Mouse (Mus musculus) embryonic facial prominence, embryonic 13.5 days (tissue): ENCODE data around the gene Ift52. TPM values are rescaled to one million over a fixed set of nuclear protein-coding genes. Genes with fewer than 3 reads are reported as not detected.
A peak's percentile ranks its signal among the peaks of the same experiment; 100 is the strongest.

Experiments used
- ATAC-seq: fragments of 200-750 bp; cut with Nextera tagmentation; 2 replicates; pipeline ENCODE4 v1.8.0; 2017; ENCODE audit warnings: low read depth; ENCODE audit not compliant: insufficient number of reproducible peaks, insufficient read depth, low FRiP score, low TSS enrichment
- H3K27ac ChIP-seq: fragments of 300-500 bp; sonication (generic); 2 replicates; pipeline ENCODE4 v1.5.1; 2015; ENCODE audit warnings: moderate library complexity, mild to moderate bottlenecking, inconsistent platforms
- H3K27me3 ChIP-seq: fragments of 300-500 bp; sonication (generic); 2 replicates; pipeline ENCODE4 v1.6.1; 2015; ENCODE audit warnings: mild to moderate bottlenecking, inconsistent platforms
- H3K36me3 ChIP-seq: fragments of 300-500 bp; sonication (generic); 2 replicates; pipeline ENCODE4 v1.6.1; 2015; ENCODE audit warnings: mild to moderate bottlenecking, inconsistent platforms
- H3K4me1 ChIP-seq: fragments of 300-500 bp; sonication (generic); 2 replicates; pipeline ENCODE4 v1.6.1; 2015; ENCODE audit warnings: inconsistent platforms
- H3K4me2 ChIP-seq: fragments of 300-500 bp; sonication (generic); 2 replicates; pipeline ENCODE4 v1.6.1; 2015; ENCODE audit warnings: moderate library complexity, mild to moderate bottlenecking, inconsistent platforms
- H3K4me3 ChIP-seq: fragments of 300-500 bp; sonication (generic); 2 replicates; pipeline ENCODE4 v1.5.1; 2015; ENCODE audit warnings: mild to moderate bottlenecking, inconsistent platforms
- H3K9ac ChIP-seq: fragments of 300-500 bp; sonication (generic); 2 replicates; pipeline ENCODE4 v1.6.1; 2015; ENCODE audit warnings: mild to moderate bottlenecking, inconsistent platforms
- H3K9me3 ChIP-seq: fragments of 300-500 bp; sonication (generic); 2 replicates; pipeline ENCODE4 v1.6.1; 2016; ENCODE audit warnings: inconsistent platforms
- WGBS: fragments of 180-500 bp; shearing (Covaris S2); methylation state at CpG from one replicate; pipeline ENCODE4 v1.1.7; 2015; ENCODE audit warnings: mixed read lengths; 5-methylcytosine and 5-hydroxymethylcytosine counted together
- polyA plus RNA-seq: library from polyadenylated mRNA; unstranded; fragments of >200 nt; fragmentation: Nextera tagmentation; extraction: Ambion mirVana; gene quantifications from 2 replicates; pipeline ENCODE4 v1.2.1, GENCODE M21; 2015

Gene Ift52
- 53.8 and 57.0 TPM in 2 replicates for polyA plus RNA-seq

GRCm38 (mm10) chr2:163016916-163017743 is at the start of gene Ift52:
Ift52 (plus strand) TSS chr2:163017354.
- Histone ChIP-seq H3K36me3 (no peaks in the 10 kb centered on the region), H3K4me1 (peaks cover 10% of the 10 kb centered on the region; the same call in 1 of the 2 replicates), H3K4me2 (peak within 1 kb of the TSS; percentile 64), H3K9ac (peak within 1 kb of the TSS; percentile 89), H3K27ac (peak within 1 kb of the TSS; percentile 80), H3K4me3 (peak within 1 kb of the TSS; percentile 94), H3K27me3 (no peaks in the 10 kb centered on the region), H3K9me3 (no peaks in the 10 kb centered on the region)
- ATAC-seq = peak; percentile 87
- under 1% methylated on average over 57 of the region's 57 CpGs for WGBS

- H3K9ac ChIP-seq = no peak overlapping the region
- no peak for ATAC-seq
- 7% methylated on average over 5 of the region's 5 CpGs for WGBS
- no peaks in the 10 kb centered on the region for H3K27me3 ChIP-seq
- no peaks in the 10 kb centered on the region for H3K36me3 ChIP-seq
- H3K4me1 ChIP-seq = peaks cover 2% of the 10 kb centered on the region
- H3K27ac ChIP-seq = no peak overlapping the region
- H3K4me3 ChIP-seq = no peak overlapping the region
- H3K9me3 ChIP-seq = no peaks in the 10 kb centered on the region
- no peak overlapping the region for H3K4me2 ChIP-seq
Measured at GRCm38 (mm10) chr2:162968357-162968756, 48.8 kb upstream of the Ift52 start.

GRCm38 (mm10) chr2:162969101-162969500 is 48.1 kb upstream of the Ift52 start:
- no peak overlapping the region for H3K4me2 ChIP-seq
- 77% methylated on average over 3 of the region's 3 CpGs for WGBS

GRCm38 (mm10) chr2:162970896-162971295 is 46.3 kb upstream of the Ift52 start:
- no peaks in the 10 kb centered on the region for H3K36me3 ChIP-seq
- WGBS = 83% methylated on average over 6 of the region's 6 CpGs
- H3K4me3 ChIP-seq = no peak overlapping the region
- H3K27me3 ChIP-seq = no peaks in the 10 kb centered on the region
- peaks cover 21% of the 10 kb centered on the region for H3K4me1 ChIP-seq
- no peak overlapping the region for H3K9ac ChIP-seq
- H3K4me2 ChIP-seq = no peak overlapping the region
- no peaks in the 10 kb centered on the region for H3K9me3 ChIP-seq
- ATAC-seq = no peak
- no peak overlapping the region for H3K27ac ChIP-seq

More at GRCm38 (mm10) chr2:162969101-162969500, 48.1 kb upstream of the Ift52 start:
- Histone ChIP-seq H3K27ac (no peak overlapping the region), H3K9ac (no peak overlapping the region), H3K4me1 (peaks cover 9% of the 10 kb centered on the region), H3K27me3 (no peaks in the 10 kb centered on the region), H3K4me3 (no peak overlapping the region), H3K36me3 (no peaks in the 10 kb centered on the region), H3K9me3 (no peaks in the 10 kb centered on the region)
- ATAC-seq = no peak

- Histone ChIP-seq H3K27me3 (no peaks in the 10 kb centered on the region), H3K36me3 (no peaks in the 10 kb centered on the region), H3K4me3 (no peak overlapping the region), H3K4me2 (no peak overlapping the region), H3K27ac (no peak overlapping the region), H3K9ac (no peak overlapping the region), H3K4me1 (peaks cover 21% of the 10 kb centered on the region), H3K9me3 (no peaks in the 10 kb centered on the region)
- ATAC-seq = no peak
- 53% methylated on average over 7 of the region's 7 CpGs for WGBS
Measured at GRCm38 (mm10) chr2:162972752-162973151, 44.4 kb upstream of the Ift52 start.

GRCm38 (mm10) chr2:162973206-162973605 is 43.9 kb upstream of the Ift52 start:
- Histone ChIP-seq H3K27ac (no peak overlapping the region), H3K9me3 (no peaks in the 10 kb centered on the region), H3K4me3 (no peak overlapping the region), H3K4me1 (peaks cover 21% of the 10 kb centered on the region), H3K4me2 (peak overlapping the region; percentile 28; the same call in 1 of the 2 replicates), H3K9ac (no peak overlapping the region), H3K27me3 (no peaks in the 10 kb centered on the region), H3K36me3 (no peaks in the 10 kb centered on the region)
- WGBS = 61% methylated on average over 5 of the region's 5 CpGs
- ATAC-seq = no peak

- no peaks in the 10 kb centered on the region for H3K27me3 ChIP-seq
- H3K9me3 ChIP-seq = no peaks in the 10 kb centered on the region
- H3K27ac ChIP-seq = no peak overlapping the region
- H3K4me2 ChIP-seq = peak overlapping the region; percentile 28; the same call in 1 of the 2 replicates
- WGBS = 16% methylated on average over 11 of the region's 11 CpGs
- no peak for ATAC-seq
- no peaks in the 10 kb centered on the region for H3K36me3 ChIP-seq
- peaks cover 21% of the 10 kb centered on the region for H3K4me1 ChIP-seq
- 0 out of 2 replicates have a peak overlapping the region, but pooled peaks have one; percentile 28 for H3K9ac ChIP-seq
- H3K4me3 ChIP-seq = no peak overlapping the region
Measured at GRCm38 (mm10) chr2:162973637-162974036, 43.5 kb upstream of the Ift52 start.

- ATAC-seq = no peak
- Histone ChIP-seq H3K9ac (no peak overlapping the region), H3K27ac (no peak overlapping the region), H3K9me3 (no peaks in the 10 kb centered on the region), H3K4me2 (no peak overlapping the region), H3K4me1 (peaks cover 21% of the 10 kb centered on the region), H3K4me3 (no peak overlapping the region), H3K27me3 (no peaks in the 10 kb centered on the region), H3K36me3 (no peaks in the 10 kb centered on the region)
- WGBS = 71% methylated on average over 11 of the region's 11 CpGs
Measured at GRCm38 (mm10) chr2:162975157-162975775, 41.9 kb upstream of the Ift52 start.

GRCm38 (mm10) chr2:162976001-162976400 is 41.2 kb upstream of the Ift52 start:
- H3K4me1 ChIP-seq = peaks cover 21% of the 10 kb centered on the region
- 65% methylated on average over 4 of the region's 4 CpGs for WGBS
- H3K27ac ChIP-seq = no peak overlapping the region
- no peaks in the 10 kb centered on the region for H3K36me3 ChIP-seq
- H3K4me3 ChIP-seq = no peak overlapping the region
- no peak overlapping the region for H3K4me2 ChIP-seq
- H3K27me3 ChIP-seq = no peaks in the 10 kb centered on the region
- H3K9ac ChIP-seq = no peak overlapping the region
- ATAC-seq = no peak
- no peaks in the 10 kb centered on the region for H3K9me3 ChIP-seq

GRCm38 (mm10) chr2:162984381-162984780 is 32.8 kb upstream of the Ift52 start:
- H3K4me2 ChIP-seq = no peak overlapping the region
- 87% methylated on average over 6 of the region's 6 CpGs for WGBS
- H3K4me3 ChIP-seq = no peak overlapping the region
- peaks cover 7% of the 10 kb centered on the region; the same call in 1 of the 2 replicates for H3K27me3 ChIP-seq
- H3K36me3 ChIP-seq = no peaks in the 10 kb centered on the region
- ATAC-seq = no peak
- H3K4me1 ChIP-seq = no peaks in the 10 kb centered on the region
- no peaks in the 10 kb centered on the region for H3K9me3 ChIP-seq
- H3K9ac ChIP-seq = no peak overlapping the region
- H3K27ac ChIP-seq = no peak overlapping the region

- Histone ChIP-seq H3K27me3 (peaks cover 7% of the 10 kb centered on the region; the same call in 1 of the 2 replicates), H3K4me2 (no peak overlapping the region), H3K9me3 (no peaks in the 10 kb centered on the region), H3K9ac (no peak overlapping the region), H3K4me3 (no peak overlapping the region), H3K36me3 (no peaks in the 10 kb centered on the region), H3K27ac (no peak overlapping the region), H3K4me1 (no peaks in the 10 kb centered on the region)
- whole genome bisulfite sequencing = 56% methylated on average over 3 of the region's 3 CpGs
- no peak for ATAC-seq
Measured at GRCm38 (mm10) chr2:162985923-162986322, 31.2 kb upstream of the Ift52 start.

GRCm38 (mm10) chr2:162986764-162987163 is 30.4 kb upstream of the Ift52 start:
- 83% methylated on average over 3 of the region's 3 CpGs for WGBS
- no peaks in the 10 kb centered on the region for H3K9me3 ChIP-seq
- H3K4me3 ChIP-seq = no peak overlapping the region
- H3K4me1 ChIP-seq = no peaks in the 10 kb centered on the region
- ATAC-seq = no peak
- no peaks in the 10 kb centered on the region for H3K36me3 ChIP-seq
- H3K4me2 ChIP-seq = no peak overlapping the region
- H3K27ac ChIP-seq = no peak overlapping the region
- no peak overlapping the region for H3K9ac ChIP-seq
- peaks cover 7% of the 10 kb centered on the region; the same call in 1 of the 2 replicates for H3K27me3 ChIP-seq
